Mouse (Mus musculus) limb, embryonic 14.5 days (tissue): ENCODE measurements at regions not wholly inside any gene's neighbourhood (a gene's known extent, or its start where the extent isn't known, plus 50 kb on each side); places are given as distances from the start of the nearest gene placed in this dataset.

Experiments used
- ATAC-seq: fragments of 200-750 bp; cut with Nextera tagmentation; 2 replicates; pipeline ENCODE4 v1.8.0; 2017; ENCODE audit warnings: low read depth, moderate number of reproducible peaks, moderate TSS enrichment; ENCODE audit not compliant: low FRiP score
- DNase-seq: peaks from one replicate; pipeline ENCODE4 v3.0.0-alpha.2; 2015; ENCODE audit warnings: low spot score
- H3K27ac ChIP-seq: fragments of 300-500 bp; sonication (generic); replicated peaks from 2 replicates; pipeline ENCODE4 v1.5.1; 2014; ENCODE audit warnings: low read depth, mild to moderate bottlenecking, low read length, moderate library complexity, mixed read lengths
- H3K27me3 ChIP-seq: fragments of 300-500 bp; sonication (generic); 2 replicates; pipeline ENCODE4 v1.6.1; 2014; ENCODE audit warnings: low read length, mixed read lengths; ENCODE audit not compliant: control insufficient read depth, insufficient read depth
- H3K36me3 ChIP-seq: fragments of 300-500 bp; sonication (generic); 2 replicates; pipeline ENCODE4 v1.6.1; 2014; ENCODE audit warnings: mild to moderate bottlenecking, low read length, moderate library complexity, mixed read lengths; ENCODE audit not compliant: control insufficient read depth, insufficient read depth
- H3K4me1 ChIP-seq: fragments of 300-500 bp; sonication (generic); 2 replicates; pipeline ENCODE4 v1.6.1; 2014; ENCODE audit warnings: antibody characterized with exemption, low read length, mixed read lengths; ENCODE audit not compliant: control insufficient read depth, insufficient read depth
- H3K4me2 ChIP-seq: fragments of 300-500 bp; sonication (generic); replicated peaks from 2 replicates; pipeline ENCODE4 v1.6.1; 2014; ENCODE audit warnings: low read depth, mild to moderate bottlenecking, low read length, moderate library complexity; ENCODE audit not compliant: severe bottlenecking
- H3K4me3 ChIP-seq: fragments of 300-500 bp; sonication (generic); replicated peaks from 2 replicates; pipeline ENCODE4 v1.5.1; 2014; ENCODE audit warnings: low read length
- H3K9ac ChIP-seq: fragments of 300-500 bp; sonication (generic); 2 replicates; pipeline ENCODE4 v1.6.1; 2014; ENCODE audit warnings: mild to moderate bottlenecking, low read depth, low read length, moderate library complexity; ENCODE audit not compliant: severe bottlenecking
- H3K9me3 ChIP-seq: fragments of 300-500 bp; sonication (generic); 2 replicates; pipeline ENCODE4 v1.6.1; 2016; ENCODE audit warnings: low read length; ENCODE audit not compliant: control insufficient read depth
- POLR2A ChIP-seq: fragments of 200-500 bp; IDR thresholded peaks from 2 replicates; pipeline ENCODE4 v1.8.0; 2012; ENCODE audit warnings: inconsistent platforms, mild to moderate bottlenecking, moderate library complexity, borderline replicate concordance; ENCODE audit not compliant: insufficient read depth, insufficient read length; ENCODE audit errors: extremely low read depth
- WGBS: fragments of 180-500 bp; shearing (Covaris S2); extraction: QIAGEN DNeasy Blood & Tissue Kit; methylation state at CpG from one replicate; pipeline ENCODE4 v1.1.7; 2014; 5-methylcytosine and 5-hydroxymethylcytosine counted together

- H3K9me3 ChIP-seq, result 0 out of 2 replicates have a peak, but pooled peaks cover 11% of the 10 kb centered on the region
- DNase-seq (no peak), ATAC-seq (no peak)
- no peak for TF ChIP-seq POLR2A
- no peak overlapping the region for H3K4me3 ChIP-seq
- no peak overlapping the region for H3K4me2 ChIP-seq
- H3K27me3 ChIP-seq, result no peaks in the 10 kb centered on the region
- H3K36me3 ChIP-seq, result no peaks in the 10 kb centered on the region
- H3K9ac ChIP-seq, result no peak overlapping the region
- H3K27ac ChIP-seq, result no peak overlapping the region
- H3K4me1 ChIP-seq, result no peaks in the 10 kb centered on the region
- WGBS, result 92% methylated on average over 2 of the region's 2 CpGs
These were observed 55.3 kb upstream of the Spaca1 start for GRCm38 (mm10) chr4:34105251-34105650.

- Histone ChIP-seq H3K27me3 (no peaks in the 10 kb centered on the region), H3K9ac (no peak overlapping the region), H3K27ac (no peak overlapping the region), H3K4me3 (no peak overlapping the region), H3K36me3 (no peaks in the 10 kb centered on the region), H3K9me3 (no peaks in the 10 kb centered on the region), H3K4me1 (no peaks in the 10 kb centered on the region), H3K4me2 (no peak overlapping the region)
- DNase-seq, result no peak
- no peak for ATAC-seq
- WGBS, result 13% methylated on average over 6 of the region's 6 CpGs
- no peak for TF ChIP-seq POLR2A
These were observed 64.3 kb upstream of the Spaca1 start for GRCm38 (mm10) chr4:34114323-34114722.

- Histone ChIP-seq H3K27ac (no peak overlapping the region), H3K36me3 (no peaks in the 10 kb centered on the region), H3K4me1 (no peaks in the 10 kb centered on the region), H3K27me3 (no peaks in the 10 kb centered on the region), H3K4me3 (no peak overlapping the region), H3K4me2 (no peak overlapping the region), H3K9me3 (no peaks in the 10 kb centered on the region), H3K9ac (no peak overlapping the region)
- DNase-seq (no peak), ATAC-seq (no peak)
- 63% methylated on average over 1 of the region's 1 CpGs for WGBS
- no peak for TF ChIP-seq POLR2A
These were observed 67.1 kb upstream of the Spaca1 start for GRCm38 (mm10) chr4:34117086-34117485.

- no peak for TF ChIP-seq POLR2A
- H3K4me3 ChIP-seq, result no peak overlapping the region
These were observed 73.0 kb upstream of the Spaca1 start for GRCm38 (mm10) chr4:34122959-34123520.

GRCm38 (mm10) chr4:34128224-34128623 lies 78.2 kb upstream of the Spaca1 start:
- Histone ChIP-seq H3K4me1 (no peaks in the 10 kb centered on the region), H3K9me3 (no peaks in the 10 kb centered on the region), H3K27ac (no peak overlapping the region), H3K4me2 (no peak overlapping the region), H3K4me3 (no peak overlapping the region), H3K9ac (no peak overlapping the region), H3K27me3 (no peaks in the 10 kb centered on the region), H3K36me3 (no peaks in the 10 kb centered on the region)
- TF ChIP-seq POLR2A, result no peak
- WGBS, result 71% methylated on average over 4 of the region's 4 CpGs
- ATAC-seq (no peak), DNase-seq (no peak)

More at GRCm38 (mm10) chr4:34122959-34123520, 73.0 kb upstream of the Spaca1 start:
- DNase-seq (no peak), ATAC-seq (no peak)
- no peak overlapping the region for H3K9ac ChIP-seq
- no peak overlapping the region for H3K27ac ChIP-seq
- H3K9me3 ChIP-seq, result no peaks in the 10 kb centered on the region
- no peaks in the 10 kb centered on the region for H3K4me1 ChIP-seq
- no peaks in the 10 kb centered on the region for H3K27me3 ChIP-seq
- WGBS, result 72% methylated on average over 9 of the region's 9 CpGs
- no peak overlapping the region for H3K4me2 ChIP-seq
- H3K36me3 ChIP-seq, result no peaks in the 10 kb centered on the region

GRCm38 (mm10) chr4:34146133-34146867 lies 96.3 kb upstream of the Spaca1 start:
- no peak for DNase-seq

More at GRCm38 (mm10) chr4:34146133-34146867, 96.3 kb upstream of the Spaca1 start:
- TF ChIP-seq POLR2A, result no peak
- 84% methylated on average over 2 of the region's 2 CpGs for WGBS
- no peak overlapping the region for H3K27ac ChIP-seq
- H3K4me3 ChIP-seq, result no peak overlapping the region
- H3K27me3 ChIP-seq, result no peaks in the 10 kb centered on the region
- no peak overlapping the region for H3K4me2 ChIP-seq
- ATAC-seq, result no peak
- H3K4me1 ChIP-seq, result no peaks in the 10 kb centered on the region
- no peak overlapping the region for H3K9ac ChIP-seq
- H3K9me3 ChIP-seq, result no peaks in the 10 kb centered on the region
- H3K36me3 ChIP-seq, result no peaks in the 10 kb centered on the region
